Mouse (Mus musculus): ENCODE results near the gene Ndufa11. TPM values are rescaled to one million over a fixed set of nuclear protein-coding genes. Genes with fewer than 3 reads are reported as not detected.

Ndufa11 gene
- 75.1 and 96.1 TPM in 2 replicates for polyA plus RNA-seq (2012; ENCODE audit: insufficient read depth, insufficient read length, missing spikeins)

- H3K4me3 ChIP-seq (ENCODE audit: insufficient read depth, low read length) = peak within 1 kb of the TSS; percentile 86
- peak within 1 kb of the TSS; percentile 58 for H3K27ac ChIP-seq (ENCODE audit: insufficient read depth, low read depth, low read length)
- no peak for TF ChIP-seq POLR2A (IDR thresholded peaks at IDR 0.05; ENCODE audit: borderline replicate concordance, low read depth, low read length)
- TF ChIP-seq CTCF (IDR thresholded peaks at IDR 0.05; ENCODE audit: low read depth, low read length) = no peak
- H3K4me1 ChIP-seq (ENCODE audit: control insufficient read depth, insufficient read depth, low read length) = peaks cover 10% of the 10 kb centered on the region
These were observed at the start of gene Ndufa11, which contains the start of gene Vmac for GRCm38 (mm10) chr17:56717363-56718058. Gene Ndufa11 (plus strand): TSS chr17:56717767. Gene Vmac (minus strand): TSS chr17:56718022.

- Histone ChIP-seq H3K4me1 (ENCODE audit: control insufficient read depth, insufficient read depth, low read length) (peaks cover 7% of the 10 kb centered on the region), H3K4me3 (ENCODE audit: insufficient read depth, low read length) (peak overlapping the region; percentile 60), H3K27ac (ENCODE audit: insufficient read depth, low read depth, low read length) (no peak overlapping the region)
- peak; percentile 97 for TF ChIP-seq CTCF (IDR thresholded peaks at IDR 0.05; ENCODE audit: low read depth, low read length)
- TF ChIP-seq POLR2A (IDR thresholded peaks at IDR 0.05; ENCODE audit: borderline replicate concordance, low read depth, low read length) = no peak
These were observed 49.0 kb upstream of the Ndufa11 start for GRCm38 (mm10) chr17:56668384-56669144.

GRCm38 (mm10) chr17:56669766-56670165 is 47.8 kb upstream of the Ndufa11 start:
- Histone ChIP-seq H3K4me3 (ENCODE audit: insufficient read depth, low read length) (no peak overlapping the region), H3K4me1 (ENCODE audit: control insufficient read depth, insufficient read depth, low read length) (peaks cover 10% of the 10 kb centered on the region), H3K27ac (ENCODE audit: insufficient read depth, low read depth, low read length) (no peak overlapping the region)
- TF ChIP-seq POLR2A (IDR thresholded peaks at IDR 0.05; ENCODE audit: borderline replicate concordance, low read depth, low read length) (no peak), CTCF (IDR thresholded peaks at IDR 0.05; ENCODE audit: low read depth, low read length) (no peak)

GRCm38 (mm10) chr17:56672941-56673646 is 44.5 kb upstream of the Ndufa11 start, which contains the start of gene Ranbp3:
Gene Ranbp3 (plus strand): TSS chr17:56673294.
- TF ChIP-seq CTCF (IDR thresholded peaks at IDR 0.05; ENCODE audit: low read depth, low read length) (no peak), POLR2A (IDR thresholded peaks at IDR 0.05; ENCODE audit: borderline replicate concordance, low read depth, low read length) (no peak)
- peak within 1 kb of the TSS; percentile 67 for H3K27ac ChIP-seq (ENCODE audit: insufficient read depth, low read depth, low read length)
- H3K4me3 ChIP-seq (ENCODE audit: insufficient read depth, low read length) = peak within 1 kb of the TSS; percentile 95
- peaks cover 7% of the 10 kb centered on the region for H3K4me1 ChIP-seq (ENCODE audit: control insufficient read depth, insufficient read depth, low read length)

GRCm38 (mm10) chr17:56673647-56674416 is 43.7 kb upstream of the Ndufa11 start:
- peaks cover 7% of the 10 kb centered on the region for H3K4me1 ChIP-seq (ENCODE audit: control insufficient read depth, insufficient read depth, low read length)

GRCm38 (mm10) chr17:56681791-56682190 is 35.8 kb upstream of the Ndufa11 start:
- no peak for TF ChIP-seq CTCF (IDR thresholded peaks at IDR 0.05; ENCODE audit: low read depth, low read length)
- TF ChIP-seq POLR2A (IDR thresholded peaks at IDR 0.05; ENCODE audit: borderline replicate concordance, low read depth, low read length) = no peak
- H3K4me3 ChIP-seq (ENCODE audit: insufficient read depth, low read length) = no peak overlapping the region
- peaks cover 9% of the 10 kb centered on the region for H3K4me1 ChIP-seq (ENCODE audit: control insufficient read depth, insufficient read depth, low read length)
- H3K27ac ChIP-seq (ENCODE audit: insufficient read depth, low read depth, low read length) = no peak overlapping the region

More at GRCm38 (mm10) chr17:56673647-56674416, 43.7 kb upstream of the Ndufa11 start:
- H3K4me3 ChIP-seq (ENCODE audit: insufficient read depth, low read length) = peak overlapping the region; percentile 95
- TF ChIP-seq POLR2A (IDR thresholded peaks at IDR 0.05; ENCODE audit: borderline replicate concordance, low read depth, low read length) (no peak), CTCF (IDR thresholded peaks at IDR 0.05; ENCODE audit: low read depth, low read length) (no peak)
- H3K27ac ChIP-seq (ENCODE audit: insufficient read depth, low read depth, low read length) = peak overlapping the region; percentile 51

GRCm38 (mm10) chr17:56682880-56683279 is 34.7 kb upstream of the Ndufa11 start:
- TF ChIP-seq CTCF (IDR thresholded peaks at IDR 0.05; ENCODE audit: low read depth, low read length) = no peak
- no peak for TF ChIP-seq POLR2A (IDR thresholded peaks at IDR 0.05; ENCODE audit: borderline replicate concordance, low read depth, low read length)
- peaks cover 9% of the 10 kb centered on the region for H3K4me1 ChIP-seq (ENCODE audit: control insufficient read depth, insufficient read depth, low read length)
- H3K27ac ChIP-seq (ENCODE audit: insufficient read depth, low read depth, low read length) = no peak overlapping the region
- H3K4me3 ChIP-seq (ENCODE audit: insufficient read depth, low read length) = no peak overlapping the region

GRCm38 (mm10) chr17:56683546-56684140 is 33.9 kb upstream of the Ndufa11 start:
- Histone ChIP-seq H3K4me1 (ENCODE audit: control insufficient read depth, insufficient read depth, low read length) (peaks cover 9% of the 10 kb centered on the region), H3K27ac (ENCODE audit: insufficient read depth, low read depth, low read length) (no peak overlapping the region), H3K4me3 (ENCODE audit: insufficient read depth, low read length) (no peak overlapping the region)
- no peak for TF ChIP-seq CTCF (IDR thresholded peaks at IDR 0.05; ENCODE audit: low read depth, low read length)
- TF ChIP-seq POLR2A (IDR thresholded peaks at IDR 0.05; ENCODE audit: borderline replicate concordance, low read depth, low read length) = no peak
